Mouse (Mus musculus) layer of hippocampus, adult 11-12 months (tissue): ENCODE measurements at regions not wholly inside any gene's neighbourhood (a gene's known extent, or its start where the extent isn't known, plus 50 kb on each side); places are given as distances from the start of the nearest gene placed in this dataset.
"Not testable (repeated sequence)": the region's sequence is repeated elsewhere in the genome, so short reads cannot be mapped to it uniquely, and the experiment has no call there.

ENCODE experiments used
- DNase-seq: peaks from one replicate; pipeline ENCODE4 v3.0.0; 2022; ENCODE audit warnings: low spot score

GRCm38 (mm10) chr3:37835135-37835534 lies 110.8 kb upstream of the Gm5148 start:
- no peak for DNase-seq

- DNase-seq: no peak
These were observed 110.3 kb upstream of the Gm5148 start for GRCm38 (mm10) chr3:37834626-37835025.

GRCm38 (mm10) chr3:37833387-37833786 lies 109.1 kb upstream of the Gm5148 start:
- DNase-seq: no peak

DNA sequence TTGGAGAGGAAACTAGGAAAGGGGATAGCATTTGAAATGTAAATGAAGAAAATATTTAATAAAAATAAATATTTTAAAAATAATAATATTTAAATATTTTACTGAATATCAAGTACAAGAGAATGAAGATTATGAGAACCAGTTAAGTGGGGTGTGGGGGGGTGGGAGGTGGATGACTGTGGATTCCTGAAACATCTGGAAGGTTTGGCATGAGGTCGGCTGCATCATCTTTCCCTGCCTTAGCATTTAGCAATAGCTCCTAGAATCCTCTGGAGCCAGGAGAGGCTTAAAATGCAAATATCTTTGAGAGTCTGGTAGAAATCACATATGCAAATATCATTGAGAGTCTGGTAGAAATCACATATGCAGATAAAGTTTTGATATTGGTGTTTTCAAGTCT lies 103.3 kb upstream of the Gm5148 start:
- no peak for DNase-seq

DNA sequence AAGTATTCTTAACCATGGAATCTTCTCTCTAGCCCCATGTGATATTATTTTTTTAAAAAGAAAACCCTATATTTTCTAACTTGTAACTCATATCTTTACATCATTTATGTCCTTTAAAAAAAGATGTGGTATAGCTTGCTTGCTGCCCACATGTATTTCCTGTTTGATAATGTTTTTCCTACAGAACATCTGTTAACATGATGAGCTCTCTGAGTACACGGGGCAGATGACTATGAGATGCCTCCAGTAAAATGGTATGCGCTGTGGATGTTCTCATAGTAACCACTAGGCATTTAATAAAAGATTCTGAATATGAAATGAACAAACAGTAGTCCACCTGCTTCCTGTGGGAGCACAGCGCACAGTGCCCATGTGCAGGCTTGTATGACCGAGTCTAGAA lies 101.3 kb upstream of the Gm5148 start:
- no peak for DNase-seq

GRCm38 (mm10) chr3:37824681-37825080 lies 100.4 kb upstream of the Gm5148 start:
- no peak for DNase-seq

- DNase-seq: no peak
These were observed 95.2 kb upstream of the Gm5148 start for GRCm38 (mm10) chr3:37819503-37819902.

DNA sequence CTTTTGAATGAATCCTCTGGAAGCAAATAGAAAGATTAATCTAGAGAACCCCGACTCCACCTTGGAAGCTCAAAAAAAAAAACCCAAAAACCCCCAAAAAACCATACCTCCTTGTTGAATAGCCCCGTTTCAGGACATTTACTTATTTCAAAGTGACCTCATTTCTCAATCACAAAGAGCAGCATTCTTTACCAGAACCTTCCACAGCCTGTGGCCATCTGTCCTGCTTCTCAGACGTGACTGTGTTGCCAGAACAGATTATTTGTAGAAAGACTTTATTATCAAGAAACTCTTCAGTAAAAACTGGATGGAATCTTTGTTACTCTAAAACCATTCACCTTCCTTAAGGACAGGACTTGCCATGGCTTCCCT lies 93.1 kb upstream of the Gm5148 start:
- no peak for DNase-seq

DNA sequence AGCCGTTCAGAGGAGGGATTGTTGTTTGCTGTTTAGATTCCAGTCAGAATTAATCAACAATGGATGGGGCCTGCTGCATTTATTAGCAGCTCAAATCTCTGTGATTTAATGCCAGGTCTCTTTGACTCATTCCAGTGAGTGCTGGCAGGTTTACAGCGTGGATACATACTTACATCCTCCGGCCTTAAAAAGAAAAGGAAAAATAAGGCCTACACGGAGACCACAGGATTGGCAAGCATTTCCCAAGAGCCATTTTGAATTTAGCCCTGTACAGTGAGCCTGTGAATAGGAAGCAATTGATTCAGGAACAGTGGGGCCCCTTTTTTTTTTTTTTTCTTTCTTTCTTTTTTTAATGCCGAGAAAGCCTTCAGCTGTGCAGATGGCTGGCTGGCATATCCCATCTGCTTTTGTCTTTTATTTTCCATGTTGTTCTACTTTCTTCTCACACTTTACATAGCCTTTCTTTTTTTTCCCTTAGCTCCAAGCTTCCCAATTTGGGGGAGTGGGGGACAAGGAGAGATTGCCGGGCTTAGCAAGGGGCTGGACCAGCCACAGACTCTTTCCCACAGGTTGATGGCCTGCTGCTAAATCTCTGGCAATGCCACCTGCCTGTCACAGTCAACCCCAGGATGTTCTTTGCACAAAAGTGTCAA lies 92.6 kb upstream of the Gm5148 start:
- peak; percentile 57 for DNase-seq

DNA sequence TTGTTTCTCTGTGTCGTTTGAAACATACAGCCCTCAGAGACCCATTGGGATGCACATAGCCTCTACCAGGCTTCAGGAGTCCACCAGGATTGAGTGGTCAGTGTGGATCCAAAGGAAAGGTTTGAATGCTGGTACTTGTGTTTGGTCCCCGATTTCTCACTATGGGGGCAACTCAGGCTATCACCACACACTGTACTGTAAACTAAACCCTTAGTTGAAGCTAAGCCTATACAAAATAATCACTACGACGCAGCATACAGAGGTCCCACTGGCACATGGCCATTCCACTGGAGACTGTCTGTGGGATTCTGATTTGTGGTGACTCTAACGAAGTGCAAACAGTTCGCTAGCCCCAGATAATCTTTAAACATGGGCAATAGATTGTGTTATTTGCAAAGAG lies 91.5 kb upstream of the Gm5148 start:
- no peak for DNase-seq

- DNase-seq: no peak
These were observed 88.6 kb upstream of the Gm5148 start for GRCm38 (mm10) chr3:37812936-37813335.

DNA sequence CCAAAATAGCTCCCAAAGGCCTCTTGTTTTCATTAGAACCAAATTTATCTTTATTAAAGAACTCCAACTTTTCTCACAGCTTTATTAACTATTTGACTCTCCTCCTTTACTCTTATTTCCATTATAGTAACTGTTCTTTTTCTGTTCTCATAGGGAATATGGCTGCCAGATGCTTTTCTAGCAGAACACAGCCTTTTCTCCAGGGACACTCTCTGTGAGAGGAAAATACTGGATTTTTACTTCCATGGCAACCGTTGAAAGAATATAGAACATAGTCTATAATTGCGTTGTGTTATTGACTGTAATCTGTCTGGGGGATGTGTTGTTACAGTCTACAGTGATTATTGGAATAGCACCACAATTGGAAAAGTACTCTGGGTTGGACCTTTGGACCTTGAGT lies 87.1 kb upstream of the Gm5148 start:
- no peak for DNase-seq

DNA sequence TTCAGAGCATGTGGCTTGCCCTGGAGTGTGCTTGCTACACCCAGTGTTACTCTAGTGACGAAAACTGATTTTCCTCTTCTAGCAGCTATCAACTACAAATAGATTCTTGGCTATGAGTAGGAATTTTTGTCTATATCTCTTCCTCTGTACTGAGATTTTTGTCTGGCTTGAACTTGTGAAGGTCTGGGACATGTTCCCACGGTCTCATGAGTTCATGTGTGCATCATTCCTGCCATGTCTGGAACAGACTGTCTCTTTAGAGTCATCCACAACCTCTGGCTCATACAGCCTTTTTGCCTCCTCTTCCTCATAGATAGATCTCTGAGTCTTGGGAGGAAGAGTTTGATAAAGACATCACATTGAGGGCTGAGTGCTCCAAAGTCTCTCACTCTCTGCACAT lies 86.5 kb upstream of the Gm5148 start:
- DNase-seq: no peak

- DNase-seq: no peak
These were observed 81.5 kb upstream of the Gm5148 start for GRCm38 (mm10) chr3:37805805-37806148.

DNA sequence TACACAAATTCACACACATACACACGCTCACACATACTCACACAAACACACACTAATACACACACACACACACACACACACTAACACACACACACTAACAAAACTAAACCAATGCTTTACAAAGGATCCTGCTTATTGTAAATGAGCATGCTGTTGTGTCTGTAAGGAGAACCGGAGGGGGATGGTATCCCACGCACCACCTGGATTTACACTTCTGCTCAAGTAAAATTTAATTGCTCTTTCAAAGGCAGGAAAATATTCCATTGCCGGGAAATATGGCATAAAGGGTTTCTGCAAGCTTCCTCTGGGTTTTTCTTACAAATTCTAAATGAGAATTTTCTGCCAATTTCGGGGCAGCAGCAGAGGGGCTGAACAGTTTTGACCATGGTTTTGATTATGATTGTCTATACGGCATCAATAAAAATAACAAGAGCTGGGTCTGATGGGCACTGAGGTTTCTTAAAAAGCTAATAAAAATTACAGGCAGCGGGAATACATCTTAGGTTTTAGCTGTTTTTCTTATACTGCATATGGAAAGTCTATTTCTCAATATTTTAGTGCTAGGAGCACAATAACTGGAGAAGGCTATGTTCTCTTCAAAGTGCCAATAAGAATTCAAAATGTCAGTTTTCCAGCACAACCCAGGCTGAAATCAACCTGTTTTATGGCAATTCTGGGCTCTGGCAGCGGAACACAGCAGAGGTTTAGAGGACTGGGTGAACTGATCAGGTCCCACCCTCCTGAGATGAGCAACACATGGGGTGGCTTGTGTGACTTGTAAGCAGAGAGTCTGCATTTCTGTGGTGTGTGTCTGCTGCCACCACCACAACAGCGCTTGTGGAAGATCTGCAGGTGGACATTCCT lies 80.9 kb upstream of the Gm5148 start:
- peak; percentile 73 for DNase-seq

- DNase-seq: no peak
These were observed 80.0 kb upstream of the Gm5148 start for GRCm38 (mm10) chr3:37804261-37804660.

DNA sequence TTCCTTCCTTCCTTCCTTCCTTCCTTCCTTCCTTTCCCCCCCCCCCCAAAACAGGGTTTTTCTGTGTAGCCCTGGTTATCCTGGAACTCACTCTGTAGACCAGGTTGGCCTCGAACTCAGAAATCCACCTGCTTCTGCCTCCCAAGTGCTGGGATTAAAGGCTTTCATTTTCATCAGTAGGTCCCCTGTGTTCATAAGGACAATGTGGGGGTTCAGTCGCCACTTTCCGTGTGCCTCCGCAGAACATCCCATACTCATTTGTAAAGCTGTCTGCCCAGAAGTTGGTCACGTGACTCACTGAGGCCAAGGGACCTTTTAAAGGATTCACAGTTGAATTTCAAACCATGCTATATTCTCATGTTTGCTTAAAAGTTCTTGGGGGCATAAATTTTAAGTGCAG lies 79.5 kb upstream of the Gm5148 start:
- not testable (repeated sequence) for DNase-seq

DNA sequence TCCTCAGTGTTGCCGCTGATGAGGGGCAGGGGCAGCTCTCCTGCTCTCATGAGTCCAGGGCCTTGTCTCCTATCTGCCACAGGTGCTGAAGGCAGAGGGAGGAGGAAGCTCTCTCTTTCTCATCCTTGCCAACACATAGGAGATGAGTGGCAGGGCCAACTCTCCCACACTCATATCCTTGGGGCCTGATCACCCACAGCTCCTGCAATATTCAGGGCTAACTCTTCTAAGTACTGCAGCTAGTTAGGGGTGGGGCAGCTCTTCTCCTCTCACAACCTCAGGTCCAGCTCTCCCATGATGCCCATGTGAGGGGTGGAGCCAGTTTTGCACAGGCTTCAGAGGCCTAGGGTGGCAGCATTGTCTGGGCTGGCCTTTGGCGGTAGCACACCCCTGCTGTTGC lies 77.3 kb upstream of the Gm5148 start:
- DNase-seq: no peak

GRCm38 (mm10) chr3:37799809-37800208 lies 75.5 kb upstream of the Gm5148 start:
- DNase-seq: no peak

- no peak for DNase-seq
These were observed 65.4 kb upstream of the Gm5148 start for GRCm38 (mm10) chr3:37789711-37790110.

GRCm38 (mm10) chr3:37789143-37789697 lies 64.9 kb upstream of the Gm5148 start:
- no peak for DNase-seq

DNA sequence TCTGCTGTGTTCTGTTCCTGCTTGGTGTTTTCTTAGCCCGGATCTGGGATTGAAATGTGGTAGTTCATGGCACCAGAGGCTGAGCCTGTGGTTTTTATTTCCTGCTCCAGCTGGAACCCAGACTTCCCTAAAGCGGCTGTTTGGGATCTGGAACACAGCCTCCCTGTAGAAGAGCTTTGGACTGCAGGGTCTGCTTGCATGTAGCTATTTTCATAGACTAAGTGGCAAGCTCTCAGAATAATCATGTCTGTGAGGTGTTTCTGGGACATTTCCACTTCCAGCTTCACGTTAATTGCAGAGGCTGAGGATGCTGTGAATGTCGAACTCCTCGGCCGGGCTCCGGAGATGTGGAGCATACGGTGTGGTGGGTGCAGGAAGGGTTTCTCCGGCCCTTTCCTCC lies 64.1 kb upstream of the Gm5148 start:
- DNase-seq: no peak

GRCm38 (mm10) chr3:37786792-37787191 lies 62.5 kb upstream of the Gm5148 start:
- no peak for DNase-seq

DNA sequence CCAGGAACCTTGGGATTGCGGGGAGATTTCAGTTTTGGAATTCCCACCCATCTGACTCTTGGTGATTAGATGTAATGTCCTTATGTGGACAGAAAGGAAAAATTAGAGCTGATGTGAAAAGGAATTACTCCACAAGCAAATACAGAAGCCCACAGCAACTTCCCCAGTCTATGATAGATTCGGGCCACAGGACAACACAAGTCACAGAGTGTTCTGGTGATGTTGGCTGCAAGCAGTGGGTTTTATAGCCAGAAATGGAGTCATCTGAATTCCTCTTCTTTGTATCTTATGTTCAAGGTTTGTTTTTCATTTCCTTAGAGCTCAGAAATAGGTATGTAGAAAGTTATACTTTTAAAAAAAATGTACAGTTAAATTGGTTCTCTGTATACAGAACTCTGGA lies 56.8 kb upstream of the Gm5148 start:
- no peak for DNase-seq
